Mouse (Mus musculus) olfactory bulb, adult 2 months (tissue): ENCODE measurements around the gene Tigit.

Experiments used
- CTCF ChIP-seq: fragments of 200-500 bp; IDR thresholded peaks from 2 replicates; pipeline ENCODE4 v1.5.1; 2012; ENCODE audit warnings: low read depth, mild to moderate bottlenecking, low read length, moderate library complexity; ENCODE audit not compliant: insufficient read depth
- POLR2A ChIP-seq: fragments of 200-500 bp; IDR thresholded peaks from 2 replicates; pipeline ENCODE4 v1.6.1; 2012; ENCODE audit warnings: mild to moderate bottlenecking, low read depth, low read length, moderate library complexity; ENCODE audit not compliant: insufficient read depth

DNA sequence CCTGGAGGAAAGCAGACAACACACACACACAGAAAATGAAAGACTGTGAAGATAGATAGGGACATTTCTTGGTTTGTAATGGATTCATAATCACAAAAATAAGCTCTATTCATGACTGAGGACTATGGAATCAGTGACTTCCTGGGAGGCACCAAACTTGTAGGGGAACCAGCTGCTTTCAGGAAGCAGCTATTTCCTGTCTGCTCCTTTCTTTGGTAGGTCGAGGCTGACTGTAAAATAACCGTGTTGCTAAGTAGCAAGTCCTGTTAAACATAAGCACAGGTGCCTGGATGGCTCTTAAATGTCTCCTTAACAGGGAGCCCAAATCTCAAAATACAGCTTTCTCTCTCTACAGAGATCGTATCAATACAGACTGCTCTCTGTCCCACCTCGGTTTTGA is 39.1 kb downstream of the Tigit start:
- TF ChIP-seq POLR2A (no peak), CTCF (no peak)
